Mouse (Mus musculus): Measurements from ENCODE around the gene Olfr819. TPM values are rescaled to one million over a fixed set of nuclear protein-coding genes. Genes with fewer than 3 reads are reported as not detected.

The Olfr819 gene
- polyA plus RNA-seq (2017; shearing (Covaris generic)) = not detected

DNA sequence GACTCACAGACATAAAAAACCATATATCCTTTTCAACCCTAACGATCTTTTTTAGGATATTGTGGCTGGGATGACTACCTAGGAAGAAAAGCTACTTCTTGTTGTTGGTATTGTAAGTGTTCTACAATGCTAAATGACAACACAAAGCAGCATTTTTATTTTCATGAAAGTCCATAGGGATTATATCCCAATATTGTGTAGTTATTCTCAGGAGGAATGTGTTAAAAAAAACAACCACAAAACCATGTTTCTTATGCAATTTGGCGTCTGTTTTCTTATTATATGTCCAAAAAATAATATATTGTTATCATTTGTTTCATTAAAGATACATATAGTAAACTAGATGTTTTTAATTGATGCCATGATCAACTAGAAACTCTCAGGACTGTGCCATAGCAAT is at the start of gene Olfr819:
TSS of gene Olfr819 (minus strand) at position 101 of the 400 bp plus-strand sequence.

DNA sequence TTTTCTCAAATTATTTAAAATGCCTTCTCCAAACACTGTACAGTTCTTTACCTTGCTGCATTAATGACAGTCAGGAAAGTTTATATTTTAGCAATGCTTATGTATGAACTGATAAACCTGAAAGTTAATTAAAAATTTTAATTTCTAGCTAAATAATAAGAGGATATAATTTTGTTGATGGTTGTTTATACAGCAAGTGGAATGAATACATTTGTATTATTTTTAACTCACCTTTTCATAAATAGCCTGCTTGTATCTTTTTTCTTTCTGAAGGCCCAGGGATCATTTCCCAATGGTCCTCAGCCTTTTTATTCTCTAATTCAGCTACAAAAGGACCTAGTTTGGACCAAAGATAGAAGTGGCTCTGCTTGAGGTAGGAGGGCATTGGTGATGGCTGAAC is 45.3 kb upstream of the Olfr819 start, which contains the start of gene Olfr820:
TSS of gene Olfr820 (plus strand) at position 301 of the 400 bp plus-strand sequence.

DNA sequence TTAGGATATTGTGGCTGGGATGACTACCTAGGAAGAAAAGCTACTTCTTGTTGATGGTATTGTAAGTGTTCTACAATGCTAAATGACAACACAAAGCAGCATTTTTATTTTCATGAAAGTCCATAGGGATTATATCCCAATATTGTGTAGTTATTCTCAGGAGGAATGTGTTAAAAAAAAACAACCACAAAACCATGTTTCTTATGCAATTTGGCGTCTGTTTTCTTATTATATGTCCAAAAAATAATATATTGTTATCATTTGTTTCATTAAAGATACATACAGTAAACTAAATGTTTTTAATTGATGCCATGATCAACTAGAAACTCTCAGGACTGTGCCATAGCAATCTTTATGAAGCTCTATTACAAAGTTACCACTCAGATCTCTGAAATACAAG is 17.9 kb upstream of the Olfr819 start, which contains the start of gene Gm10310:
TSS of gene Gm10310 (minus strand) at position 101 of the 400 bp plus-strand sequence.

DNA sequence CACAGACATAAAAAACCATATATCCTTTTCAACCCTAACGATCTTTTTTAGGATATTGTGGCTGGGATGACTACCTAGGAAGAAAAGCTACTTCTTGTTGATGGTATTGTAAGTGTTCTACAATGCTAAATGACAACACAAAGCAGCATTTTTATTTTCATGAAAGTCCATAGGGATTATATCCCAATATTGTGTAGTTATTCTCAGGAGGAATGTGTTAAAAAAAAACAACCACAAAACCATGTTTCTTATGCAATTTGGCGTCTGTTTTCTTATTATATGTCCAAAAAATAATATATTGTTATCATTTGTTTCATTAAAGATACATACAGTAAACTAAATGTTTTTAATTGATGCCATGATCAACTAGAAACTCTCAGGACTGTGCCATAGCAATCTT is 9.0 kb upstream of the Olfr819 start, which contains the start of gene Olfr247:
TSS of gene Olfr247 (minus strand) at position 101 of the 400 bp plus-strand sequence.

DNA sequence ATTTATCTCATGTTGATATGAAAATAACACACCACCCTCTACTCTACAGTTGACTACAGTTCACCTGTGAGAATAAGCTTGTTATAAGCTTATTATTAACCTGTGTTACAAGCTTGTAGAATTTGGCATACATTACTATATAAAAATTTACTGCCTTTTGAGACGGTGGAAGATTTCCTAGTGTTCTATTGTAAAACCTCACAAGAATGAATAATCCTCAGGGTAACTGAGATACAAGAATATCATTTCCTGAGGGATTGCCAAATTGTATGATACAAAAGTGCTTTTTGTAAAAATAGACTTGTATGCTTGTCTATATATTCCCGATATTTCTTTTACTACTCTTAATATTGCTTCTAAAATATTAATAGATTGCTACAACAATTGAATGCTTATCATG is 18.1 kb downstream of the Olfr819 start, which contains the start of gene Olfr818:
TSS of gene Olfr818 (minus strand) at position 101 of the 400 bp plus-strand sequence.

DNA sequence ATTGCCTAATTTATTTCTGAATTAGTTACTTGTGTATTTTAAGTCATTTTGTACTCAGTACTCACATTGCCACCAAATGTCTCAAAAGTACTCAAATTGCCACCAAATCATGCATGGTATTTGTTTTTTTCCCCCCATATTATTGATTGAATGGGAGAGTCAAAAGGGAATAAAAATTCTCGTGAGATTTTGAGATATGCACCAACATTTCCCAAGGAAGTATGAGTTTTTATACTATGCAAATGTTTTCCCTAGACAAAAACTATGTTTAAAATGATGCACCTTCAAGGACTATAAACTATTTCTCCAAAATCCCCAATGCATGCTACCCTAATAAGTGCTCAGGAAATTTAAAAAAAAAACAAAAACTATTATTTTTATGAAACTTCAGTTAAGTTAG is 51.6 kb downstream of the Olfr819 start, which contains the start of gene Olfr816:
TSS of gene Olfr816 (minus strand) at position 101 of the 400 bp plus-strand sequence.

Other genes with a start within 250 kb of the Olfr819 start
- gene Olfr805, start 237.9 kb downstream of the Olfr819 start, polyA plus RNA-seq (2017; shearing (Covaris generic)) = not detected
- gene Olfr806, start 225.3 kb downstream of the Olfr819 start, polyA plus RNA-seq (2017; shearing (Covaris generic)) = not detected
- not detected for gene Olfr807, start 209.5 kb downstream of the Olfr819 start, polyA plus RNA-seq (2017; shearing (Covaris generic))
- not detected for gene Olfr808, start 201.8 kb downstream of the Olfr819 start, polyA plus RNA-seq (2017; shearing (Covaris generic))
- not detected for gene Olfr809, start 192.6 kb downstream of the Olfr819 start, polyA plus RNA-seq (2017; shearing (Covaris generic))
- gene Olfr810, start 172.3 kb downstream of the Olfr819 start, polyA plus RNA-seq (2017; shearing (Covaris generic)) = not detected
- gene Olfr811, start 162.9 kb downstream of the Olfr819 start, polyA plus RNA-seq (2017; shearing (Covaris generic)) = not detected
- gene Olfr812, start 121.2 kb downstream of the Olfr819 start, polyA plus RNA-seq (2017; shearing (Covaris generic)) = not detected
- gene Olfr813, start 111.9 kb downstream of the Olfr819 start, polyA plus RNA-seq (2017; shearing (Covaris generic)) = not detected
- gene Olfr814, start 87.4 kb downstream of the Olfr819 start, polyA plus RNA-seq (2017; shearing (Covaris generic)) = not detected
- not detected for gene Olfr815, start 61.4 kb downstream of the Olfr819 start, polyA plus RNA-seq (2017; shearing (Covaris generic))
- gene Olfr816, start 51.7 kb downstream of the Olfr819 start, polyA plus RNA-seq (2017; shearing (Covaris generic)) = not detected
- gene Olfr818, start 18.2 kb downstream of the Olfr819 start, polyA plus RNA-seq (2017; shearing (Covaris generic)) = not detected
- not detected for gene Olfr247, start 8.9 kb upstream of the Olfr819 start, polyA plus RNA-seq (2017; shearing (Covaris generic))
- gene Gm10310, start 17.8 kb upstream of the Olfr819 start, polyA plus RNA-seq (2017; shearing (Covaris generic)) = 0.06 TPM
- gene Olfr820, start 45.4 kb upstream of the Olfr819 start, polyA plus RNA-seq (2017; shearing (Covaris generic)) = not detected
- gene Olfr821, start 63.1 kb upstream of the Olfr819 start, polyA plus RNA-seq (2017; shearing (Covaris generic)) = not detected
- gene Olfr822, start 103.9 kb upstream of the Olfr819 start, polyA plus RNA-seq (2017; shearing (Covaris generic)) = not detected
- not detected for gene Olfr823, start 148.1 kb upstream of the Olfr819 start, polyA plus RNA-seq (2017; shearing (Covaris generic))
- not detected for gene Olfr824, start 162.7 kb upstream of the Olfr819 start, polyA plus RNA-seq (2017; shearing (Covaris generic))
- gene Olfr825, start 199.5 kb upstream of the Olfr819 start, polyA plus RNA-seq (2017; shearing (Covaris generic)) = not detected
- gene Olfr826, start 216.9 kb upstream of the Olfr819 start, polyA plus RNA-seq (2017; shearing (Covaris generic)) = not detected
- gene Olfr827, start 247.1 kb upstream of the Olfr819 start, polyA plus RNA-seq (2017; shearing (Covaris generic)) = not detected